Mouse (Mus musculus) megakaryocyte, adult 5-6 weeks (primary cell): Measurements from ENCODE around the gene Cavin3. TPM values are rescaled to one million over a fixed set of nuclear protein-coding genes. Genes with fewer than 3 reads are reported as not detected.

ENCODE experiments used
- total RNA-seq, 2 experiments: library from RNA; stranded (forward) in 1 of 2; stranded (reverse) in 1 of 2; fragments of 153-499, 151-499 nt in 1 of 2; fragments of 221-1000, 200-1000 nt in 1 of 2; gene quantifications; 2 replicates each; pipeline versions ENCODE4 v1.2.3 to v1.2.4; 2015 to 2017

The Cavin3 gene
- total RNA-seq, 2 experiments from 2014 or later: not detected

Other genes starting within 250 kb of the Cavin3 start
- gene Olfr688, start 194.2 kb downstream of the Cavin3 start, total RNA-seq (2015): not detected in 2 replicates
- not detected in 2 replicates for gene Olfr688, start 194.2 kb downstream of the Cavin3 start, total RNA-seq (2017)
- not detected in 2 replicates for gene Olfr689, start 171.1 kb downstream of the Cavin3 start, total RNA-seq (2015)
- not detected in 2 replicates for gene Olfr689, start 171.1 kb downstream of the Cavin3 start, total RNA-seq (2017)
- not detected in 2 replicates for gene Olfr690, start 148.2 kb downstream of the Cavin3 start, total RNA-seq (2015)
- gene Olfr690, start 148.2 kb downstream of the Cavin3 start, total RNA-seq (2017): not detected in 2 replicates
- not detected in 2 replicates for gene Olfr691, start 140.0 kb downstream of the Cavin3 start, total RNA-seq (2015)
- not detected in 2 replicates for gene Olfr691, start 140.0 kb downstream of the Cavin3 start, total RNA-seq (2017)
- not detected in 2 replicates for gene Olfr692, start 114.1 kb downstream of the Cavin3 start, total RNA-seq (2015)
- not detected in 2 replicates for gene Olfr692, start 114.1 kb downstream of the Cavin3 start, total RNA-seq (2017)
- gene Gm5901, start 107.3 kb downstream of the Cavin3 start, total RNA-seq (2015): 0.20 TPM in 1 of 2 replicates, not detected in the other
- gene Gm5901, start 107.3 kb downstream of the Cavin3 start, total RNA-seq (2017): 0.73 TPM in 1 of 2 replicates, not detected in the other
- 36.2 and 39.6 TPM in 2 replicates for gene Fam160a2, start 82.2 kb downstream of the Cavin3 start, total RNA-seq (2015)
- gene Fam160a2, start 82.2 kb downstream of the Cavin3 start, total RNA-seq (2017): 23.9 and 26.1 TPM in 2 replicates
- 0.25 TPM in 1 of 2 replicates, not detected in the other for gene Cnga4, start 77.7 kb downstream of the Cavin3 start, total RNA-seq (2015)
- not detected in 2 replicates for gene Cnga4, start 77.7 kb downstream of the Cavin3 start, total RNA-seq (2017)
- gene Cckbr, start 56.6 kb downstream of the Cavin3 start, total RNA-seq (2015): not detected in 2 replicates
- gene Cckbr, start 56.6 kb downstream of the Cavin3 start, total RNA-seq (2017): not detected in 2 replicates
- 25.8 and 26.1 TPM in 2 replicates for gene Smpd1, start 72.1 kb upstream of the Cavin3 start, total RNA-seq (2015)
- 24.7 and 33.3 TPM in 2 replicates for gene Smpd1, start 72.1 kb upstream of the Cavin3 start, total RNA-seq (2017)
- 1.6 and 1.9 TPM in 2 replicates for gene Apbb1, start 99.4 kb upstream of the Cavin3 start, total RNA-seq (2015)
- gene Apbb1, start 99.4 kb upstream of the Cavin3 start, total RNA-seq (2017): 3.7 and 9.5 TPM in 2 replicates
- not detected in 2 replicates for gene Hpx, start 117.8 kb upstream of the Cavin3 start, total RNA-seq (2015)
- 0.29 TPM in 1 of 2 replicates, not detected in the other for gene Hpx, start 117.8 kb upstream of the Cavin3 start, total RNA-seq (2017)
- gene Trim3, start 151.3 kb upstream of the Cavin3 start, total RNA-seq (2015): 14.8 and 19.7 TPM in 2 replicates
- 10.9 and 15.3 TPM in 2 replicates for gene Trim3, start 151.3 kb upstream of the Cavin3 start, total RNA-seq (2017)
- gene Timm10b, start 157.8 kb upstream of the Cavin3 start, total RNA-seq (2015): 77.3 and 105 TPM in 2 replicates
- 85.4 and 91.6 TPM in 2 replicates for gene Timm10b, start 157.8 kb upstream of the Cavin3 start, total RNA-seq (2017)
- gene Arfip2, start 158.1 kb upstream of the Cavin3 start, total RNA-seq (2015): 6.9 and 12.0 TPM in 2 replicates
- 24.6 and 24.8 TPM in 2 replicates for gene Arfip2, start 158.1 kb upstream of the Cavin3 start, total RNA-seq (2017)
- 6.7 and 18.0 TPM in 2 replicates for gene Gm45799, start 158.3 kb upstream of the Cavin3 start, total RNA-seq (2015)
- gene Gm45799, start 158.3 kb upstream of the Cavin3 start, total RNA-seq (2017): 6.0 and 6.6 TPM in 2 replicates
- gene Dnhd1, start 168.5 kb upstream of the Cavin3 start, total RNA-seq (2015): 1.8 and 4.7 TPM in 2 replicates
- 0.95 and 2.7 TPM in 2 replicates for gene Dnhd1, start 168.5 kb upstream of the Cavin3 start, total RNA-seq (2017)